ENCODE assay signal across 20 mouse cellular contexts in the genomic region with DNA sequence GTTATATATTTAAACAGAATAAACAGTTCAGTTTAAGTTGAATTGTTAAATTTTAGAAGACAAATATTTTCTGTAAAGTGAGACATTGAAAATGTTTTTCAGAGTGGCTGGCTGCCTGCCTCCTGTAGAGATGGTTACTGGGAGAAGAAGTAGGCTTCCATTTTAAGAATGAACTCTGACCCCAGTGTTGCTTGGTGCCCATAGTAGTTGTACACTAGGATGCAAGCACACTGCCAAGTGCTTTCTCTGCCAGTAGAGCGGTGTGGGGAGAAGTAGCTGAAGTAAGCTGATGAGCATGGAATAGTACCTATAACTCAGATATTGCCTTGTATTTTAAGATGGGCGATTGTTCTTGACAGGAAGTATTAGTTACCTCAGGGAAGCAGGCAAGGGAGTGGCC. TPM values are rescaled to one million over a fixed set of nuclear protein-coding genes. Genes with fewer than 3 reads are reported as not detected.
"Had no signal": no experiment of that assay in that cellular context is flagged by ENCODE, and none has a peak within 500 bp of the region (broad histone marks: within the 10 kb centered on the region; RNA-seq: fewer than 3 reads in every experiment).

No protein-coding gene starts in this region.

- H3K27ac ChIP-seq: midbrain, embryonic 10.5 days; midbrain, embryonic 13.5 days; neural tube, embryonic 13.5 days; neural tube, embryonic 15.5 days had no signal

- H3K27me3 ChIP-seq: midbrain, embryonic 13.5 days; neural tube, embryonic 13.5 days; neural tube, embryonic 15.5 days had no signal

- DNase-seq: lung, adult 18-20 months; lung, embryonic 14.5 days; lung, postnatal 10 days; lung, postnatal 4 days; retina, postnatal 1 day; right cerebral cortex, adult 18-20 months; right cerebral cortex, postnatal 25 days; right cerebral cortex, postnatal 4 days; spleen, adult 18-20 months; thymus, adult 18-20 months; thymus, postnatal 14 days; thymus, postnatal 36 days had no signal

- H3K4me3 ChIP-seq: midbrain, embryonic 10.5 days; midbrain, embryonic 13.5 days; myocyte; neural tube, embryonic 13.5 days; neural tube, embryonic 15.5 days had no signal

- H3K4me2 ChIP-seq: lung, embryonic 14.5 days; midbrain, embryonic 13.5 days; neural tube, embryonic 13.5 days; neural tube, embryonic 15.5 days had no signal

- H3K9ac ChIP-seq: lung, embryonic 14.5 days; midbrain, embryonic 13.5 days; neural tube, embryonic 13.5 days; neural tube, embryonic 15.5 days had no signal

- ATAC-seq: midbrain, embryonic 13.5 days; midbrain, embryonic 16.5 days had no signal

- H3K9me3 ChIP-seq: midbrain, embryonic 10.5 days; midbrain, embryonic 13.5 days; neural tube, embryonic 13.5 days; neural tube, embryonic 15.5 days had no signal

RNA-seq across cellular contexts. Expression of a gene that starts 51.8 kb away (rescaled TPM):
- total RNA-seq: megakaryocyte, adult 5-6 weeks; megakaryocyte-erythroid progenitor cell, adult 5-6 weeks had no signal
